In the genomic region with DNA sequence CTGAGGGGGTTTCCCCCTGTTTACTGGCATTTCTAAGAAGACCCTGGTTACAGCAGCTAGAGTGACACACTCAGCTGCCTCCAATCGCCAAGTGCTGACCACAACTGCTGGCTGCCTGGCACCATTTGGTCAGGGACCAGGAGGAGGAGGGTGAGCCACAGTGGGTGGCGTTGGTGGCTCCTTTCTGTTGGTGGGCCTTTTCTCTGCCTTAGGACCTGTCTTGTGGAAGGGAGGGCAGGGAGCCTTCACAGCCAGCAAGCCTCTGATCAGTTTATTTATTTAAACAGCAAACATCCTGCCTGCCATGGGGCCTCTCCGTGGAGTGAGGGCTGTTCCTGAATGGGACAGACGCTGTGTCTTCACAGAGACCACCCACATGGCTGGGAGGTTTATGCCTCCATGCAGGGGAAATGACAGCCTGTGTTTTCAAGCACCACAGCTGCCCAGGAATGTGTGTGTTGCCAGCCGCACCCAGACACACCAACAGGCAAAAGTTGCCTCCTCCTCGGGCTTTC, we compare ENCODE assay signal across 9 mouse cellular contexts.
A peak's percentile ranks its signal among the peaks of the same experiment; 100 is the strongest.
DNase-seq lines count a peak whose midpoint lies in the region; ATAC-seq and TF ChIP-seq lines count a peak whose summit lies in the region.
"Had no signal": no experiment of that assay in that cellular context is flagged by ENCODE, and none has a peak within 500 bp of the region (broad histone marks: within the 10 kb centered on the region; RNA-seq: fewer than 3 reads in every experiment).

No protein-coding gene starts in this region.

- no peaks in the 10 kb centered on the region for H3K9me3 ChIP-seq in forebrain, embryonic 10.5 days
- H3K9me3 ChIP-seq in forebrain, embryonic 16.5 days (ENCODE audit: control insufficient read depth, low read length), result peaks cover 2% of the 10 kb centered on the region; the same call in 1 of the 2 replicates
- 0 out of 2 replicates have a peak, but pooled peaks cover 3% of the 10 kb centered on the region for H3K9me3 ChIP-seq in E14TG2a.4 (ENCODE audit: low read length)

- H3K4me1 ChIP-seq in forebrain, embryonic 10.5 days, result peaks cover 34% of the 10 kb centered on the region
- H3K4me1 ChIP-seq in forebrain, embryonic 16.5 days (replicated peaks; ENCODE audit: control insufficient read depth, insufficient read depth, low read length), result peaks cover 7% of the 10 kb centered on the region
- H3K4me1 ChIP-seq in E14TG2a.4 (replicated peaks; ENCODE audit: low read depth, low read length), result peaks cover 42% of the 10 kb centered on the region

- 6% methylated on average over 6 of the region's 6 CpGs for WGBS in forebrain, embryonic 10.5 days
- WGBS in forebrain, embryonic 16.5 days, result 6% methylated on average over 6 of the region's 6 CpGs

- H3K27ac ChIP-seq in forebrain, embryonic 10.5 days, result peak overlapping the region; percentile 71
- H3K27ac ChIP-seq in forebrain, embryonic 16.5 days (ENCODE audit: low read length), result no peak overlapping the region

- H3K4me2 ChIP-seq in forebrain, embryonic 16.5 days (ENCODE audit: low read length), result no peak overlapping the region

- peaks cover 60% of the 10 kb centered on the region for H3K27me3 ChIP-seq in forebrain, embryonic 10.5 days (ENCODE audit: poor library complexity, severe bottlenecking)
- peaks cover 17% of the 10 kb centered on the region; the same call in 1 of the 2 replicates for H3K27me3 ChIP-seq in forebrain, embryonic 16.5 days (replicated peaks; ENCODE audit: control insufficient read depth, insufficient read depth, low read length)
- H3K27me3 ChIP-seq in E14TG2a.4 (ENCODE audit: insufficient read depth, low read length), result no peaks in the 10 kb centered on the region

- H3K36me3 ChIP-seq in forebrain, embryonic 10.5 days (replicated peaks), result no peaks in the 10 kb centered on the region
- H3K36me3 ChIP-seq in forebrain, embryonic 16.5 days (ENCODE audit: control insufficient read depth, insufficient read depth), result no peaks in the 10 kb centered on the region
- H3K36me3 ChIP-seq in E14TG2a.4 (ENCODE audit: insufficient read depth, low read length), result no peaks in the 10 kb centered on the region

- no peak for TF ChIP-seq CTCF in E14TG2a.4 (conservative IDR thresholded peaks at IDR 0.05; ENCODE audit: low read length)

- H3K4me3 ChIP-seq in forebrain, embryonic 10.5 days, result no peak overlapping the region
- no peak overlapping the region for H3K4me3 ChIP-seq in forebrain, embryonic 16.5 days (replicated peaks; ENCODE audit: low read length)
- peak overlapping the region; percentile 23; the same call in 1 of the 2 replicates for H3K4me3 ChIP-seq in E14TG2a.4 (replicated peaks; ENCODE audit: low read length)

- DNase-seq in forebrain, embryonic 10.5 days (ENCODE audit: extremely low spot score, low spot score), result peak; percentile 49
- DNase-seq in forelimb bud, embryonic 11.5 days (ENCODE audit: low read depth, low spot score), result peak; percentile 77
- DNase-seq in lung, postnatal 4 days, result peak; percentile 70 to 89
- DNase-seq in spleen, postnatal 14 days (ENCODE audit: low spot score in 2 of 2), result no peak
- no peak for DNase-seq in urinary bladder, postnatal 25 days (ENCODE audit: low spot score)
- DNase-seq: cerebellum, adult 18-20 months had no signal

- ATAC-seq in forebrain, embryonic 16.5 days, result no peak
- no peak for ATAC-seq in cerebellum, adult (ENCODE audit: insufficient number of reproducible peaks, low FRiP score, low TSS enrichment)

- H3K9ac ChIP-seq in forebrain, embryonic 16.5 days (replicated peaks; ENCODE audit: low read depth, low read length), result no peak overlapping the region

Comparison
In these comparisons a context has a peak if more than half of its experiments do, and no peak if none do; other contexts are left out.
1. DNase-seq: peak in forebrain, embryonic 10.5 days (single experiment), forelimb bud, embryonic 11.5 days (single experiment) and lung, postnatal 4 days (2 of 2); none in spleen, postnatal 14 days (0 of 2) and urinary bladder, postnatal 25 days (single experiment).